8 mouse cellular contexts compared by ENCODE assay signal in genomic region chr8:79293841-79294240, GRCm38 (mm10). TPM values are rescaled to one million over a fixed set of nuclear protein-coding genes. Genes with fewer than 3 reads are reported as not detected.
DNase-seq lines count a peak whose midpoint lies in the region; ATAC-seq and TF ChIP-seq lines count a peak whose summit lies in the region.

No protein-coding gene starts in this region.

- TF ChIP-seq POLR2A in cortical plate, adult 2 months (IDR thresholded peaks at IDR 0.05; ENCODE audit: extremely low read depth, insufficient read depth, low read length), result no peak

- WGBS in kidney, embryonic 15.5 days, result 47% methylated on average over 3 of the region's 3 CpGs
- 52% methylated on average over 3 of the region's 3 CpGs for WGBS in midbrain, postnatal 0 days

- H3K4me1 ChIP-seq in kidney, embryonic 15.5 days, result peaks cover 18% of the 10 kb centered on the region
- peaks cover 4% of the 10 kb centered on the region for H3K4me1 ChIP-seq in cortical plate, adult 2 months (ENCODE audit: control insufficient read depth, insufficient read depth, low read length)
- H3K4me1 ChIP-seq in midbrain, postnatal 0 days (ENCODE audit: insufficient read depth, low read length), result peaks cover 9% of the 10 kb centered on the region

- H3K27me3 ChIP-seq in kidney, embryonic 15.5 days, result no peaks in the 10 kb centered on the region
- no peaks in the 10 kb centered on the region for H3K27me3 ChIP-seq in midbrain, postnatal 0 days (ENCODE audit: insufficient read depth, low read length)

- no peak for DNase-seq in kidney, postnatal 25 days
- peak; percentile 20 for DNase-seq in induced T-regulatory cell, adult 2 months (ENCODE audit: low read depth)
- DNase-seq in midbrain, postnatal 0 days (ENCODE audit: low spot score), result no peak
- DNase-seq in cerebellum, postnatal 4 days (ENCODE audit: low spot score in 2 of 2), result no peak
- DNase-seq in urinary bladder, postnatal 25 days (ENCODE audit: low spot score), result no peak
- no peak for DNase-seq in right cerebral cortex, postnatal 10 days (ENCODE audit: low spot score in 2 of 2)

- H3K27ac ChIP-seq in kidney, embryonic 15.5 days, result peak overlapping the region; percentile 99; the same call in 1 of the 2 replicates
- H3K27ac ChIP-seq in cortical plate, adult 2 months (ENCODE audit: insufficient read depth, low read length), result no peak overlapping the region
- H3K27ac ChIP-seq in midbrain, postnatal 0 days (ENCODE audit: low read depth, low read length), result peak overlapping the region; percentile 94; the same call in 1 of the 2 replicates

- H3K4me2 ChIP-seq in kidney, embryonic 15.5 days, result peak overlapping the region; percentile 79
- H3K4me2 ChIP-seq in midbrain, postnatal 0 days (ENCODE audit: low read depth, low read length, poor library complexity, severe bottlenecking), result peak overlapping the region; percentile 79

- no peaks in the 10 kb centered on the region for H3K9me3 ChIP-seq in kidney, embryonic 15.5 days (replicated peaks)
- H3K9me3 ChIP-seq in midbrain, postnatal 0 days (ENCODE audit: low read length), result no peaks in the 10 kb centered on the region

- no peak for ATAC-seq in kidney, embryonic 15.5 days (replicated peaks; ENCODE audit: low FRiP score)
- ATAC-seq in midbrain, postnatal 0 days (ENCODE audit: low FRiP score), result no peak

- no peak overlapping the region for H3K9ac ChIP-seq in kidney, embryonic 15.5 days
- H3K9ac ChIP-seq in midbrain, postnatal 0 days (replicated peaks; ENCODE audit: low read length, poor library complexity, severe bottlenecking), result peak overlapping the region; percentile 9; the same call in 1 of the 2 replicates

- no peak for TF ChIP-seq CTCF in cortical plate, adult 2 months (IDR thresholded peaks at IDR 0.05; ENCODE audit: extremely low read depth, insufficient read depth, low read length)
- TF ChIP-seq CTCF in midbrain, postnatal 0 days (IDR thresholded peaks at IDR 0.05), result no peak

- peak overlapping the region; percentile 69 for H3K4me3 ChIP-seq in kidney, embryonic 15.5 days (replicated peaks)
- peak overlapping the region; percentile 77; the same call in 1 of the 2 replicates for H3K4me3 ChIP-seq in cortical plate, adult 2 months (ENCODE audit: insufficient read depth, low read length)
- peak overlapping the region; percentile 68 for H3K4me3 ChIP-seq in midbrain, postnatal 0 days (ENCODE audit: low read depth, low read length)

- H3K36me3 ChIP-seq in kidney, embryonic 15.5 days, result no peaks in the 10 kb centered on the region
- no peaks in the 10 kb centered on the region for H3K36me3 ChIP-seq in midbrain, postnatal 0 days (ENCODE audit: insufficient read depth, low read length)

RNA-seq across cellular contexts. Expression of gene Mmaa, which starts 0.9 kb away (rescaled TPM):
- polyA plus RNA-seq in kidney, embryonic 15.5 days (2015; fragmentation: Nextera tagmentation; extraction: Ambion mirVana), result 13.0 and 13.2 TPM in 2 replicates
- polyA plus RNA-seq in cortical plate, adult 2 months (2012; rRNA removed), result 36.9 and 37.5 TPM in 2 replicates
- total RNA-seq in midbrain, postnatal 0 days (2014; rRNA removed), result 9.4 and 14.2 TPM in 2 replicates
- polyA plus RNA-seq in midbrain, postnatal 0 days (2015; fragmentation: Nextera tagmentation; extraction: Ambion mirVana), result 11.3 and 11.8 TPM in 2 replicates

RNA-seq across cellular contexts. Expression of gene 1700011L22Rik, which starts 45.5 kb away (rescaled TPM):
- polyA plus RNA-seq in kidney, embryonic 15.5 days (2015; fragmentation: Nextera tagmentation; extraction: Ambion mirVana), result not detected in 2 replicates
- polyA plus RNA-seq in cortical plate, adult 2 months (2012; rRNA removed), result not detected in 2 replicates
- total RNA-seq in midbrain, postnatal 0 days (2014; rRNA removed), result not detected in 2 replicates
- polyA plus RNA-seq in midbrain, postnatal 0 days (2015; fragmentation: Nextera tagmentation; extraction: Ambion mirVana), result not detected in 2 replicates
